8 mouse cellular contexts compared by ENCODE assay signal in genomic region chr6:92464781-92465337, GRCm38 (mm10).
DNase-seq lines count a peak whose midpoint lies in the region; ATAC-seq and TF ChIP-seq lines count a peak whose summit lies in the region.

No protein-coding gene starts in this region.

- H3K4me2 ChIP-seq in hindbrain, embryonic 14.5 days (replicated peaks): no peak overlapping the region
- H3K4me2 ChIP-seq in lung, postnatal 0 days (replicated peaks; ENCODE audit: low read depth, low read length): no peak overlapping the region

- no peak overlapping the region for H3K9ac ChIP-seq in hindbrain, embryonic 14.5 days
- no peak overlapping the region for H3K9ac ChIP-seq in lung, postnatal 0 days (replicated peaks; ENCODE audit: low read depth)

- ATAC-seq in hindbrain, embryonic 14.5 days (ENCODE audit: low FRiP score): peak; percentile 41; the same call in 1 of the 2 replicates
- peak; percentile 82 for ATAC-seq in lung, postnatal 0 days
- no peak for ATAC-seq in monocyte, adult 5-6 weeks (replicated peaks; ENCODE audit: insufficient number of reproducible peaks, low FRiP score, low TSS enrichment, poor library complexity, severe bottlenecking)

- H3K4me3 ChIP-seq in hindbrain, embryonic 14.5 days (replicated peaks; ENCODE audit: low read length): no peak overlapping the region
- H3K4me3 ChIP-seq in lung, postnatal 0 days (ENCODE audit: low read depth, low read length): no peak overlapping the region

- peaks cover 55% of the 10 kb centered on the region for H3K4me1 ChIP-seq in hindbrain, embryonic 14.5 days (replicated peaks; ENCODE audit: control insufficient read depth, insufficient read depth, low read length)
- peaks cover 23% of the 10 kb centered on the region; the same call in 1 of the 2 replicates for H3K4me1 ChIP-seq in lung, postnatal 0 days (ENCODE audit: insufficient read depth, low read depth, low read length)

- no peaks in the 10 kb centered on the region for H3K9me3 ChIP-seq in hindbrain, embryonic 14.5 days (ENCODE audit: control insufficient read depth, low read length)
- no peaks in the 10 kb centered on the region for H3K9me3 ChIP-seq in lung, postnatal 0 days (ENCODE audit: low read length)

- 47% methylated on average over 7 of the region's 7 CpGs for WGBS in hindbrain, embryonic 14.5 days
- 8% methylated on average over 7 of the region's 7 CpGs for WGBS in lung, postnatal 0 days

- TF ChIP-seq CTCF in lung, postnatal 0 days (IDR thresholded peaks at IDR 0.05): peak; percentile 1; the same call in 1 of the 2 replicates

- peak; percentile 97 for TF ChIP-seq EP300 in lung, postnatal 0 days (IDR thresholded peaks at IDR 0.05)

- no peaks in the 10 kb centered on the region for H3K36me3 ChIP-seq in hindbrain, embryonic 14.5 days (replicated peaks; ENCODE audit: control insufficient read depth, insufficient read depth)
- H3K36me3 ChIP-seq in lung, postnatal 0 days (ENCODE audit: insufficient read depth, low read length): no peaks in the 10 kb centered on the region

- peak; percentile 61 for DNase-seq in adrenal gland, adult 2 months
- no peak for DNase-seq in adrenal gland, postnatal 4 days (ENCODE audit: low spot score in 2 of 2)
- DNase-seq in urinary bladder, postnatal 14 days (ENCODE audit: low spot score): peak; percentile 62
- no peak for DNase-seq in urinary bladder, postnatal 10 days (ENCODE audit: low spot score)
- DNase-seq in hindbrain, embryonic 14.5 days (ENCODE audit: low spot score): no peak
- peak; percentile 92 for DNase-seq in lung, postnatal 0 days (ENCODE audit: low spot score)
- no peak for DNase-seq in thymus, postnatal 10 days (ENCODE audit: low spot score in 2 of 2)

- peak overlapping the region; percentile 65 for H3K27ac ChIP-seq in hindbrain, embryonic 14.5 days
- peak overlapping the region; percentile 73 for H3K27ac ChIP-seq in lung, postnatal 0 days (ENCODE audit: low read length)

- H3K27me3 ChIP-seq in hindbrain, embryonic 14.5 days (ENCODE audit: control insufficient read depth, insufficient read depth, low read length): no peaks in the 10 kb centered on the region
- H3K27me3 ChIP-seq in lung, postnatal 0 days (replicated peaks; ENCODE audit: insufficient read depth, low read length): no peaks in the 10 kb centered on the region

Comparison
In these comparisons a context has a peak if more than half of its experiments do, and no peak if none do; other contexts are left out.
1. DNase-seq: peak in adrenal gland, adult 2 months (single experiment), urinary bladder, postnatal 14 days (single experiment) and lung, postnatal 0 days (single experiment); none in adrenal gland, postnatal 4 days (0 of 2), urinary bladder, postnatal 10 days (single experiment), hindbrain, embryonic 14.5 days (single experiment) and thymus, postnatal 10 days (0 of 2).